Mouse (Mus musculus): Measurements from ENCODE around the gene Tm6sf1.

DNA sequence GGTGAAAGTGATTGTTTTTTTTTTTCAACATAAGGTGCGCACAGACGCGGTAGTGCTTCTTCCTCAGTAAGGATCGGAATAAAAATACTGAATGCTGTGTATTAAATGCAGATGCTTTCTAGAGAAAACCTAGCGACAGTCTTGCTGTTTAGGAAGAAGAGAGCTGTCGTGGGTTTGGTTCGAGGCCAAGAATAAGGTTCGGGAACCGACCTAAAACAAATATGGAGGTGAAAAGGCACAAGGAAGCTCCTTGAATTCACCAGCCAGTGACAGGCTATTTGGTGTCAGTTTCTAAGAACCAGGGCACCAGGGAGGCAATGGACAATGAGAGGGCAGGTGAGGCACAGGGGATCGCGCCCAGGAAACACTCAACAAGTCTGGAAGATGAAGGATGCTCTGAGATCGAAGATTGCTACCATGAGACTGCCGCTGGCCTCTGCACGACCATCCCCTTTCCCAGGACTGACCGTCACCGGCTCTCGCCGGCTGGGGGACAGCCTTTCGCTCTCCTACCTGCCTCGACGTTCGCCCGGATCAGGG is 74.3 kb downstream of the Tm6sf1 start:
- TF ChIP-seq CTCF (IDR thresholded peaks at IDR 0.05; ENCODE audit: borderline replicate concordance, control insufficient read depth, extremely low read depth, insufficient read depth, low read length, poor library complexity): no peak
- TF ChIP-seq POLR2A (IDR thresholded peaks at IDR 0.05; ENCODE audit: control insufficient read depth, extremely low read depth, insufficient read depth, low read length, poor library complexity): no peak

Data from thymus, adult 2 months (tissue).